Mouse (Mus musculus) myocyte (in vitro differentiated cells): ENCODE measurements around the gene Ndufa4l2. TPM values are rescaled to one million over a fixed set of nuclear protein-coding genes. Genes with fewer than 3 reads are reported as not detected.

Source experiments
- H3K27me3 ChIP-seq: one replicate; pipeline ENCODE4 v1.6.1; 2011; ENCODE audit not compliant: control insufficient read depth, insufficient read depth, insufficient read length
- H3K36me3 ChIP-seq: one replicate; pipeline ENCODE4 v1.6.1; 2011; ENCODE audit not compliant: control insufficient read depth, insufficient read depth
- H3K4me2 ChIP-seq: one replicate; pipeline ENCODE4 v1.6.1; 2011; ENCODE audit warnings: low read depth, control low read depth
- H3K4me3 ChIP-seq: one replicate; pipeline ENCODE4 v1.5.1; 2011; ENCODE audit warnings: mild to moderate bottlenecking, control low read depth, moderate library complexity
- H3K79me2 ChIP-seq: one replicate; pipeline ENCODE4 v1.6.1; 2011; ENCODE audit not compliant: control insufficient read depth, insufficient read depth
- H3ac ChIP-seq: one replicate; pipeline ENCODE4 v1.6.1; 2011; ENCODE audit not compliant: control insufficient read depth, insufficient read length
- CEBPB ChIP-seq: IDR thresholded peaks from 2 replicates; pipeline ENCODE4 v1.6.1; 2011; ENCODE audit warnings: mild to moderate bottlenecking, moderate library complexity; ENCODE audit not compliant: poor library complexity, insufficient read depth, severe bottlenecking
- E2F4 ChIP-seq: IDR thresholded peaks from one replicate; pipeline ENCODE4 v1.6.1; 2011; ENCODE audit warnings: mild to moderate bottlenecking, control low read depth, moderate library complexity; ENCODE audit not compliant: insufficient read depth
- MAX ChIP-seq: IDR thresholded peaks from one replicate; pipeline ENCODE4 v1.6.1; 2011; ENCODE audit warnings: low read depth, mild to moderate bottlenecking, control low read depth
- MYOD1 ChIP-seq, 3 experiments: IDR thresholded peaks; one replicate each; pipeline ENCODE4 v1.6.1; 2011; ENCODE audit warnings: control low read depth in 2 of 3, low read depth in 2 of 3, mild to moderate bottlenecking in 2 of 3, moderate library complexity in 1 of 3; ENCODE audit not compliant: insufficient read length in 2 of 3, control insufficient read depth in 1 of 3
- MYOG ChIP-seq, 3 experiments: IDR thresholded peaks; one replicate each; pipeline ENCODE4 v1.6.1; 2011; ENCODE audit warnings: control low read depth in 2 of 3, low read depth in 2 of 3, mild to moderate bottlenecking in 2 of 3; ENCODE audit not compliant: insufficient read length in 2 of 3, control insufficient read depth in 1 of 3, insufficient read depth in 1 of 3
- POLR2A ChIP-seq: IDR thresholded peaks from one replicate; pipeline ENCODE4 v1.6.1; 2011; ENCODE audit warnings: low read depth, mild to moderate bottlenecking, control low read depth, moderate library complexity; ENCODE audit not compliant: insufficient read length
- POLR2AphosphoS2 ChIP-seq: IDR thresholded peaks from one replicate; pipeline ENCODE4 v1.6.1; 2011; ENCODE audit warnings: low read depth, control low read depth; ENCODE audit not compliant: insufficient read length
- REST ChIP-seq: IDR thresholded peaks from one replicate; pipeline ENCODE4 v1.6.1; 2011; ENCODE audit warnings: mild to moderate bottlenecking, control low read depth, moderate library complexity; ENCODE audit not compliant: insufficient read depth, insufficient read length
- SRF ChIP-seq: IDR thresholded peaks from one replicate; pipeline ENCODE4 v1.6.1; 2011; ENCODE audit warnings: low read depth; ENCODE audit not compliant: control insufficient read depth, insufficient read length
- TCF12 ChIP-seq: IDR thresholded peaks from one replicate; pipeline ENCODE4 v1.6.1; 2011; ENCODE audit warnings: mild to moderate bottlenecking, control low read depth; ENCODE audit not compliant: poor library complexity, insufficient read depth, severe bottlenecking
- TCF3 ChIP-seq: IDR thresholded peaks from one replicate; pipeline ENCODE4 v1.6.1; 2011; ENCODE audit warnings: low read depth, control low read depth; ENCODE audit not compliant: insufficient read length
- USF1 ChIP-seq: IDR thresholded peaks from one replicate; pipeline ENCODE4 v1.6.1; 2011; ENCODE audit warnings: low read depth, mild to moderate bottlenecking, control low read depth, moderate library complexity
- polyA plus RNA-seq: library from polyadenylated mRNA; unstranded; fragments of >200 nt; fragmentation: generic; extraction: Trizol; gene quantifications from one replicate; pipeline ENCODE4 v1.2.1, GENCODE M21; 2012; ENCODE audit warnings: missing spikeins

The Ndufa4l2 gene
- polyA plus RNA-seq, 1 experiment, result 2.9 TPM

GRCm38 (mm10) chr10:127519041-127519701, 4.4 kb downstream of the Ndufa4l2 start:
- peaks cover 22% of the 10 kb centered on the region for H3K79me2 ChIP-seq
- no peak overlapping the region for H3ac ChIP-seq
- no peaks in the 10 kb centered on the region for H3K27me3 ChIP-seq
- no peak for TF ChIP-seq TCF3
- TF ChIP-seq CEBPB, result no peak
- no peak for TF ChIP-seq MAX
- TF ChIP-seq SRF, result no peak
- no peak for TF ChIP-seq POLR2AphosphoS2
- TF ChIP-seq E2F4, result no peak
- no peak for TF ChIP-seq POLR2A
- no peak for TF ChIP-seq MYOG (IDR thresholded peaks at IDR 0.05; ENCODE audit: control insufficient read depth in 1 of 3, insufficient read depth in 1 of 3, insufficient read length in 2 of 3, low read depth in 2 of 3)
- TF ChIP-seq USF1, result no peak
- no peak for TF ChIP-seq MYOD1 (IDR thresholded peaks at IDR 0.05; ENCODE audit: control insufficient read depth in 1 of 3, insufficient read length in 2 of 3, low read depth in 2 of 3)
- no peak for TF ChIP-seq REST
- no peak for TF ChIP-seq TCF12
- no peak overlapping the region for H3K4me2 ChIP-seq
- H3K4me3 ChIP-seq, result no peak overlapping the region
- peaks cover 32% of the 10 kb centered on the region for H3K36me3 ChIP-seq

GRCm38 (mm10) chr10:127519903-127520713, 5.3 kb downstream of the Ndufa4l2 start:
- Histone ChIP-seq H3K4me3 (peak overlapping the region; percentile 99), H3K4me2 (peak overlapping the region; percentile 99), H3K36me3 (peaks cover 32% of the 10 kb centered on the region), H3ac (peak overlapping the region; percentile 66), H3K79me2 (peaks cover 22% of the 10 kb centered on the region), H3K27me3 (peaks cover 6% of the 10 kb centered on the region)
- no peak for TF ChIP-seq E2F4
- TF ChIP-seq POLR2A, result peak; percentile 11
- TF ChIP-seq MYOD1 (IDR thresholded peaks at IDR 0.05; ENCODE audit: control insufficient read depth in 1 of 3, insufficient read length in 2 of 3, low read depth in 2 of 3), result no peak
- no peak for TF ChIP-seq TCF3
- TF ChIP-seq REST, result no peak

- peaks cover 22% of the 10 kb centered on the region for H3K79me2 ChIP-seq
- TF ChIP-seq MAX (no peak), POLR2AphosphoS2 (peak; percentile 76), E2F4 (no peak)
- H3K36me3 ChIP-seq, result peaks cover 32% of the 10 kb centered on the region
- peak overlapping the region; percentile 99 for H3K4me3 ChIP-seq
- peaks cover 6% of the 10 kb centered on the region for H3K27me3 ChIP-seq
- peak overlapping the region; percentile 99 for H3K4me2 ChIP-seq
- H3ac ChIP-seq, result peak overlapping the region; percentile 66
These were observed 6.1 kb downstream of the Ndufa4l2 start for GRCm38 (mm10) chr10:127520714-127521357.

GRCm38 (mm10) chr10:127521611-127522080, 6.9 kb downstream of the Ndufa4l2 start:
- Histone ChIP-seq H3K27me3 (peaks cover 6% of the 10 kb centered on the region), H3K4me2 (peak overlapping the region; percentile 99), H3K36me3 (peaks cover 32% of the 10 kb centered on the region), H3K79me2 (peaks cover 22% of the 10 kb centered on the region), H3K4me3 (peak overlapping the region; percentile 99), H3ac (peak overlapping the region; percentile 66)
- TF ChIP-seq E2F4, result peak; percentile 85
- TF ChIP-seq MAX, result no peak
- no peak for TF ChIP-seq MYOG (IDR thresholded peaks at IDR 0.05; ENCODE audit: control insufficient read depth in 1 of 3, insufficient read depth in 1 of 3, insufficient read length in 2 of 3, low read depth in 2 of 3)
- TF ChIP-seq POLR2A, result peak; percentile 48
- TF ChIP-seq MYOD1 (IDR thresholded peaks at IDR 0.05; ENCODE audit: control insufficient read depth in 1 of 3, insufficient read length in 2 of 3, low read depth in 2 of 3), result no peak
- no peak for TF ChIP-seq TCF3
- peak; percentile 95 for TF ChIP-seq CEBPB
- no peak for TF ChIP-seq REST
- TF ChIP-seq SRF, result no peak
- TF ChIP-seq TCF12, result no peak
- TF ChIP-seq USF1, result no peak
- TF ChIP-seq POLR2AphosphoS2, result peak; percentile 73
